Mouse (Mus musculus): ENCODE data around the gene Glul. TPM values are rescaled to one million over a fixed set of nuclear protein-coding genes. Genes with fewer than 3 reads are reported as not detected.

Gene Glul
- polyA plus RNA-seq, 1 experiment from 2014 or later = 330 TPM

DNA sequence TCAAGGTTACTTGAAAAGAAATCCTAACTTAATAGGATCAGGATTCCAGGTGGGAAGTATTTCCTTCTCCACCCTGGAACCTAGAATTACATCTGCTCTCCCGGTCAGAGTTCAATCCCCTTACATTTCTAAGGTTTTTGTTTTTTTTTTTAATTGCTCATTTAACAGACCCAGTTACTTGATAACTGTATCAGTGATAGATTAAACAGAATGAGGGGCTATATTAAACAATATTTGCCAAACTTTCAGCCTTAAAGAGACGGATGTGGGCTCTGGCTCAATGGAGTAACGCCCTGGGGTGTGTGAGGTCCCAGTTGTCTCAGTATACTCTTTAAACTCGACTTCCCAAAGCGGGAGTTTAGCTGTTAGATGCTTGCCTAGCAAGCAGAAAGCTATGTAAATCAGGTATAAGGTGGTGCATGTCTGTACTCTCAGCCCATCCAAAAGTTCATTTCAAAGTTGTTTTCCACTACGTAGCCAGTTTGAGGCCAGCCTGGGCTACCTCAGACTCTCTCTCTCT, 11.6 kb downstream of the Glul start:
- Histone ChIP-seq H3K36me3 (ENCODE audit: control insufficient read depth, insufficient read depth, low read length) (peaks cover 23% of the 10 kb centered on the region), H3K4me1 (replicated peaks; ENCODE audit: control insufficient read depth, insufficient read depth) (0 out of 2 replicates have a peak, but pooled peaks cover 2% of the 10 kb centered on the region), H3K27me3 (ENCODE audit: control insufficient read depth, insufficient read depth, low read length) (no peaks in the 10 kb centered on the region), H3K9ac (ENCODE audit: low read length) (no peak overlapping the region), H3K9me3 (ENCODE audit: control insufficient read depth, low read length) (no peaks in the 10 kb centered on the region), H3K4me2 (replicated peaks; ENCODE audit: low read depth) (no peak overlapping the region), H3K27ac (replicated peaks) (no peak overlapping the region), H3K4me3 (ENCODE audit: low read depth, low read length) (no peak overlapping the region)
- 70% methylated on average over 6 of the region's 6 CpGs for WGBS
- DNase-seq (ENCODE audit: low spot score) = no peak
- no peak for ATAC-seq (ENCODE audit: low FRiP score, low TSS enrichment)
- TF ChIP-seq EP300 (optimal IDR thresholded peaks at IDR 0.05) = no peak
- no peak for TF ChIP-seq CTCF (IDR thresholded peaks at IDR 0.05; ENCODE audit: low read depth)

GRCm38 (mm10) chr1:153913869-153914268, 14.1 kb downstream of the Glul start:
- no peak overlapping the region for H3K27ac ChIP-seq (replicated peaks)
- H3K9ac ChIP-seq (ENCODE audit: low read length) = no peak overlapping the region
- no peaks in the 10 kb centered on the region for H3K27me3 ChIP-seq (ENCODE audit: control insufficient read depth, insufficient read depth, low read length)
- H3K4me1 ChIP-seq (replicated peaks; ENCODE audit: control insufficient read depth, insufficient read depth) = 0 out of 2 replicates have a peak, but pooled peaks cover 2% of the 10 kb centered on the region
- H3K4me2 ChIP-seq (replicated peaks; ENCODE audit: low read depth) = no peak overlapping the region
- no peaks in the 10 kb centered on the region for H3K9me3 ChIP-seq (ENCODE audit: control insufficient read depth, low read length)
- H3K36me3 ChIP-seq (ENCODE audit: control insufficient read depth, insufficient read depth, low read length) = peaks cover under 1% of the 10 kb centered on the region
- ATAC-seq (ENCODE audit: low FRiP score, low TSS enrichment) = no peak
- TF ChIP-seq EP300 (optimal IDR thresholded peaks at IDR 0.05) (no peak), CTCF (IDR thresholded peaks at IDR 0.05; ENCODE audit: low read depth) (no peak)
- WGBS = 64% methylated on average over 3 of the region's 3 CpGs
- no peak overlapping the region for H3K4me3 ChIP-seq (ENCODE audit: low read depth, low read length)
- DNase-seq (ENCODE audit: low spot score) = no peak

- H3K9ac ChIP-seq (ENCODE audit: low read length) = no peak overlapping the region
- H3K9me3 ChIP-seq (ENCODE audit: control insufficient read depth, low read length) = no peaks in the 10 kb centered on the region
- no peak overlapping the region for H3K4me2 ChIP-seq (replicated peaks; ENCODE audit: low read depth)
- no peak overlapping the region for H3K4me3 ChIP-seq (ENCODE audit: low read depth, low read length)
- no peaks in the 10 kb centered on the region for H3K4me1 ChIP-seq (replicated peaks; ENCODE audit: control insufficient read depth, insufficient read depth)
- no peak overlapping the region for H3K27ac ChIP-seq (replicated peaks)
- TF ChIP-seq CTCF (IDR thresholded peaks at IDR 0.05; ENCODE audit: low read depth) (no peak), EP300 (optimal IDR thresholded peaks at IDR 0.05) (no peak)
- H3K36me3 ChIP-seq (ENCODE audit: control insufficient read depth, insufficient read depth, low read length) = no peaks in the 10 kb centered on the region
- WGBS = 73% methylated on average over 3 of the region's 3 CpGs
- DNase-seq (ENCODE audit: low spot score) = no peak
- no peak for ATAC-seq (ENCODE audit: low FRiP score, low TSS enrichment)
- H3K27me3 ChIP-seq (ENCODE audit: control insufficient read depth, insufficient read depth, low read length) = no peaks in the 10 kb centered on the region
Observed at GRCm38 (mm10) chr1:153918521-153919206, 18.9 kb downstream of the Glul start.

DNA sequence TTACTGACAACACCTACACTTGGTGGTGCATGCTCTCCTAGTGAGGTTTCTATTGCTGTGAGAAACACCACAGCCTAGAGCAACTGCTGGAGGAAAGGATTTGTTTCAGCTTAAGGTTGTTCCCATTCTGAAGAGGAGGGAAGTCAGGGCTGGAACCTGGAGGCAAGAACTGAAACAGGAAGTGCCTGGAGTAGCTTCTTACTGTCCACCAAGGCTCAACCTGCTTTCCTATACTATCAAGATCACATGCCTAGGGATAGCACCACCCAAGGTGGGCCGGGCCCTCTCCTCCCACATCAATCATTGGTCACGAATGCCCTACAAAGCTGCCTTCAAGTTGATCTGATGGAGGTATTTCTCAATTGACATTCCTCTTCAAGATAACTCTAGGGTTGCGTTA, 21.9 kb downstream of the Glul start:
- no peak for TF ChIP-seq EP300 (optimal IDR thresholded peaks at IDR 0.05)
- no peak for TF ChIP-seq CTCF (IDR thresholded peaks at IDR 0.05; ENCODE audit: low read depth)
- Histone ChIP-seq H3K36me3 (ENCODE audit: control insufficient read depth, insufficient read depth, low read length) (no peaks in the 10 kb centered on the region), H3K4me3 (ENCODE audit: low read depth, low read length) (no peak overlapping the region), H3K9me3 (ENCODE audit: control insufficient read depth, low read length) (no peaks in the 10 kb centered on the region), H3K27ac (replicated peaks) (no peak overlapping the region), H3K4me1 (replicated peaks; ENCODE audit: control insufficient read depth, insufficient read depth) (no peaks in the 10 kb centered on the region), H3K4me2 (replicated peaks; ENCODE audit: low read depth) (no peak overlapping the region), H3K27me3 (ENCODE audit: control insufficient read depth, insufficient read depth, low read length) (no peaks in the 10 kb centered on the region), H3K9ac (ENCODE audit: low read length) (no peak overlapping the region)
- DNase-seq (ENCODE audit: low spot score) (no peak), ATAC-seq (ENCODE audit: low FRiP score, low TSS enrichment) (no peak)
- 85% methylated on average over 3 of the region's 3 CpGs for WGBS

DNA sequence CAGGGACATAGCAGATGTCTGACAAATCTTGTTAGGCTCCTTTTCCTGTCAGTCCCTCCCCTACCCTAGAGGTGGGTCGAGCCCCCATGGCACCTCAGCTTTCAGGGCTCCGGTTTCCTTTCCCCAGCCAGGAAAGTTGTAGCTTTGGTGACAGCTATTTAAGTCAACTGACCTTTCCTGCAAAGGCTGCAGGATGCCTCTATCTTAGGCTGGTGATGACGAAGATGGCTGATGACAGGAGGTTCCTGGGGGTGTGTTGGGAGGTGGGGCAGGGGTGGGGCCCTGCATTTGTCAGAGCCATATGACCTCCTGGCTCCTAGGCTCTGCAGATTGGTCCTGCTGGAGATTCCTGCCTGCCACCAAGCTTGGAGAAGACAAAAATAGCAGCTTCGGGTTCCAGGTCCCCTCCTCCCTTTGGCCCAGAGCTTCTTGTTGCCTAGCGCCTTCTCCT, 22.9 kb downstream of the Glul start:
- Histone ChIP-seq H3K9me3 (ENCODE audit: control insufficient read depth, low read length) (no peaks in the 10 kb centered on the region), H3K27ac (replicated peaks) (no peak overlapping the region), H3K9ac (ENCODE audit: low read length) (no peak overlapping the region), H3K4me2 (replicated peaks; ENCODE audit: low read depth) (no peak overlapping the region), H3K4me3 (ENCODE audit: low read depth, low read length) (no peak overlapping the region), H3K4me1 (replicated peaks; ENCODE audit: control insufficient read depth, insufficient read depth) (no peaks in the 10 kb centered on the region), H3K36me3 (ENCODE audit: control insufficient read depth, insufficient read depth, low read length) (no peaks in the 10 kb centered on the region), H3K27me3 (ENCODE audit: control insufficient read depth, insufficient read depth, low read length) (no peaks in the 10 kb centered on the region)
- ATAC-seq (ENCODE audit: low FRiP score, low TSS enrichment) = no peak
- DNase-seq (ENCODE audit: low spot score) = no peak
- no peak for TF ChIP-seq CTCF (IDR thresholded peaks at IDR 0.05; ENCODE audit: low read depth)
- no peak for TF ChIP-seq EP300 (optimal IDR thresholded peaks at IDR 0.05)
- WGBS = 35% methylated on average over 5 of the region's 5 CpGs

Measured in stomach, postnatal 0 days (tissue).